Mouse (Mus musculus) forebrain, embryonic 14.5 days (tissue): ENCODE measurements around the gene Taf7l. TPM values are rescaled to one million over a fixed set of nuclear protein-coding genes. Genes with fewer than 3 reads are reported as not detected.

Experiments used
- ATAC-seq: fragments of 200-750 bp; cut with Nextera tagmentation; 2 replicates; pipeline ENCODE4 v1.8.0; 2017; ENCODE audit warnings: mild to moderate bottlenecking, moderate library complexity
- DNase-seq: peaks from one replicate; pipeline ENCODE4 v3.0.0-alpha.2; 2015; ENCODE audit warnings: low spot score
- H3K27ac ChIP-seq: fragments of 300-500 bp; sonication (generic); 2 replicates; pipeline ENCODE4 v1.5.1; 2014; ENCODE audit warnings: low read depth, mild to moderate bottlenecking, control low read depth, low read length, moderate library complexity
- H3K27me3 ChIP-seq: fragments of 300-500 bp; sonication (generic); replicated peaks from 2 replicates; pipeline ENCODE4 v1.6.1; 2014; ENCODE audit warnings: low read length, control low read depth, mixed read lengths; ENCODE audit not compliant: control insufficient read depth, insufficient read depth
- H3K36me3 ChIP-seq: fragments of 300-500 bp; sonication (generic); 2 replicates; pipeline ENCODE4 v1.6.1; 2014; ENCODE audit warnings: low read length, control low read depth; ENCODE audit not compliant: control insufficient read depth, insufficient read depth
- H3K4me1 ChIP-seq: fragments of 300-500 bp; sonication (generic); 2 replicates; pipeline ENCODE4 v1.6.1; 2014; ENCODE audit warnings: antibody characterized with exemption, low read length, control low read depth; ENCODE audit not compliant: control insufficient read depth, insufficient read depth
- H3K4me2 ChIP-seq: fragments of 300-500 bp; sonication (generic); 2 replicates; pipeline ENCODE4 v1.6.1; 2014; ENCODE audit warnings: mild to moderate bottlenecking, control low read depth, low read length
- H3K4me3 ChIP-seq: fragments of 300-500 bp; sonication (generic); 2 replicates; pipeline ENCODE4 v1.5.1; 2014; ENCODE audit warnings: low read depth, low read length, control low read depth
- H3K9ac ChIP-seq: fragments of 300-500 bp; sonication (generic); 2 replicates; pipeline ENCODE4 v1.6.1; 2014; ENCODE audit warnings: mild to moderate bottlenecking, low read length, control low read depth, moderate library complexity
- H3K9me3 ChIP-seq: fragments of 300-500 bp; sonication (generic); replicated peaks from 2 replicates; pipeline ENCODE4 v1.6.1; 2016; ENCODE audit warnings: low read length, control low read depth, mixed read lengths; ENCODE audit not compliant: control insufficient read depth
- WGBS: fragments of 180-500 bp; shearing (Covaris S2); extraction: QIAGEN DNeasy Blood & Tissue Kit; methylation state at CpG from one replicate; pipeline ENCODE4 v1.1.7; 2014; 5-methylcytosine and 5-hydroxymethylcytosine counted together
- polyA plus RNA-seq: library from polyadenylated mRNA; unstranded; fragments of >200 nt; fragmentation: Nextera tagmentation; extraction: Ambion mirVana; gene quantifications from 2 replicates; pipeline ENCODE4 v1.2.1, GENCODE M21; 2014

Taf7l gene
- polyA plus RNA-seq, 1 experiment from 2014 or later = 0.09 TPM

DNA sequence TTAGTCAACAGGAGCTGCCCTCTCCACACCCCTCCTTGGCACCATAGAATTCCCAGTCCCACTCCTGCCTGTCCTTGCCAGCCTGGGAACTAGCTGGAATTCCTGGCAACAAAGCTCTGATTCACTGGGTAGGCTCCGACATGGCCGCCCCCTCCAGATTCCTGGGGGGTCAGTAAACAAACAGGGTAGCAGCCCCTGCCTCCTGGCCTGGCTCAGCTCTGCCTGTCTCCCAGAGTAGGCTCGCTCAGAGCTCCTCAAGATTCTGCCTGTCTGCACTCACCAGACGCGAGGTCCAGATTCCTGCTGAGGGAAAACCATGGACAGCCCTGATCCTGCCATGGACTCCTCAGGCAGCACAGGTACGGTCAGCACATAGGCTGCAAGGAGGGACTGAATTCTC, 49.5 kb downstream of the Taf7l start:
- no peak overlapping the region for H3K27ac ChIP-seq
- H3K27me3 ChIP-seq = no peaks in the 10 kb centered on the region
- H3K9ac ChIP-seq = no peak overlapping the region
- H3K4me1 ChIP-seq = no peaks in the 10 kb centered on the region
- no peaks in the 10 kb centered on the region for H3K9me3 ChIP-seq
- 71% methylated on average over 6 of the region's 6 CpGs for WGBS
- no peaks in the 10 kb centered on the region for H3K36me3 ChIP-seq
- no peak overlapping the region for H3K4me2 ChIP-seq
- no peak for ATAC-seq
- no peak for DNase-seq
- H3K4me3 ChIP-seq = no peak overlapping the region

DNA sequence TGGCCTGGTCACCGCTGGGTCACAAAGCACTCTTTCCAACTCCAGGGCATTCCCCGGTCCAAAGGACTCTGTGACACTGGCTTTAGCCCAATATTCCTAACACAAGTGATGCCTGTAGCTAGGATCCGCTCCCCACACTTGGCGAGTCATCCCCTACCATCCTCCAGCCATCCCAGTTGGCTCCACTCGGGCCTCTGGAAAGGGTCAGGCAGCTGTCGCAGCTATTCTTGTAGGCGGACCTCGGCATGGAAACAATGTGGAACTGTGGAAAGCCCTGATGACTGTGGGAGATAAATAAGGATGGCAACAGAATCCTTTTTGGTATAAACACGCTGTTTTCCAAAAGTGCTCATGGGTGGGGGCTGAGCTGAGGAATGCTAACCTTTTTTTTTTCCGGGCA, 50.5 kb downstream of the Taf7l start:
- Histone ChIP-seq H3K27ac (no peak overlapping the region), H3K4me2 (no peak overlapping the region), H3K4me3 (no peak overlapping the region), H3K9ac (no peak overlapping the region), H3K36me3 (no peaks in the 10 kb centered on the region), H3K27me3 (no peaks in the 10 kb centered on the region), H3K4me1 (no peaks in the 10 kb centered on the region), H3K9me3 (no peaks in the 10 kb centered on the region)
- no peak for DNase-seq
- 87% methylated on average over 10 of the region's 10 CpGs for WGBS
- no peak for ATAC-seq

- H3K9me3 ChIP-seq = no peaks in the 10 kb centered on the region
- H3K4me2 ChIP-seq = no peak overlapping the region
- no peaks in the 10 kb centered on the region for H3K36me3 ChIP-seq
- H3K27ac ChIP-seq = no peak overlapping the region
- no peak for ATAC-seq
- H3K4me1 ChIP-seq = no peaks in the 10 kb centered on the region
- H3K27me3 ChIP-seq = no peaks in the 10 kb centered on the region
- no peak for DNase-seq
- 89% methylated on average over 5 of the region's 5 CpGs for WGBS
- no peak overlapping the region for H3K9ac ChIP-seq
- H3K4me3 ChIP-seq = no peak overlapping the region
Observed at GRCm38 (mm10) chrX:134424263-134424662, 52.0 kb downstream of the Taf7l start.

GRCm38 (mm10) chrX:134420097-134420496, 56.2 kb downstream of the Taf7l start:
- 92% methylated on average over 5 of the region's 5 CpGs for WGBS

DNA sequence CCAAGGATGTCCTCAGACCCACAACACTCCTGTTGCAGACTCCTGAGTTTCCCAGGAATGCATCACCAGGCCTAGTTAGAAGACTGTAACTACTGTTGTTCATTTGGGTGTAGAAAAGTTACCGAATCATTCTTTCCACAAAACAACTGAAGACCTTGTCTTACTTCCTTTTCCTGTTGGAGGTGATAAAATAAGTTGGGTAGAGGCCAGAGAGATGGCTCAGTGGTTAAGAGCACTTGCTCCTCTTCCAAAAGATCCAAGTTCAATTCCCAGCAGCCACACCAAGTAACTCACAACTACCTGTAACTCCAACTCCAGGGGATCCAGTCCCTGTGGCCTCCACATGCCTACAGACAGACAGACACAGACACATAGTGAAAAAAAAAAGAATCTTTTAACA, 64.2 kb downstream of the Taf7l start:
- H3K4me3 ChIP-seq = no peak overlapping the region
- no peaks in the 10 kb centered on the region for H3K36me3 ChIP-seq
- WGBS = 86% methylated on average over 1 of the region's 1 CpGs
- H3K4me2 ChIP-seq = no peak overlapping the region
- H3K9ac ChIP-seq = no peak overlapping the region
- no peak for ATAC-seq
- H3K27me3 ChIP-seq = no peaks in the 10 kb centered on the region
- H3K27ac ChIP-seq = no peak overlapping the region
- H3K9me3 ChIP-seq = no peaks in the 10 kb centered on the region
- no peak for DNase-seq
- H3K4me1 ChIP-seq = no peaks in the 10 kb centered on the region

More at GRCm38 (mm10) chrX:134420097-134420496, 56.2 kb downstream of the Taf7l start:
- Histone ChIP-seq H3K4me2 (no peak overlapping the region), H3K36me3 (no peaks in the 10 kb centered on the region), H3K9me3 (no peaks in the 10 kb centered on the region), H3K27ac (no peak overlapping the region), H3K9ac (no peak overlapping the region), H3K4me3 (no peak overlapping the region), H3K27me3 (no peaks in the 10 kb centered on the region), H3K4me1 (no peaks in the 10 kb centered on the region)
- DNase-seq (no peak), ATAC-seq (no peak)

Other genes with a start within 250 kb of the Taf7l start
- 8.7 and 9.3 TPM in 2 replicates for gene Trmt2b, start 199.5 kb downstream of the Taf7l start, polyA plus RNA-seq
- gene Tmem35a, start 181.3 kb downstream of the Taf7l start, polyA plus RNA-seq = 78.0 and 95.9 TPM in 2 replicates
- 17.4 and 18.9 TPM in 2 replicates for gene Cenpi, start 168.4 kb downstream of the Taf7l start, polyA plus RNA-seq
- 12.8 and 16.6 TPM in 2 replicates for gene Drp2, start 71.9 kb downstream of the Taf7l start, polyA plus RNA-seq
- 53.8 and 55.2 TPM in 2 replicates for gene Timm8a1, start 65.4 kb upstream of the Taf7l start, polyA plus RNA-seq
- 0.28 and 0.31 TPM in 2 replicates for gene Btk, start 107.1 kb upstream of the Taf7l start, polyA plus RNA-seq
- 236 and 310 TPM in 2 replicates for gene Rpl36a, start 109.2 kb upstream of the Taf7l start, polyA plus RNA-seq
- gene Gla, start 124.6 kb upstream of the Taf7l start, polyA plus RNA-seq = 2.3 and 3.0 TPM in 2 replicates
- 108 and 109 TPM in 2 replicates for gene Hnrnph2, start 124.7 kb upstream of the Taf7l start, polyA plus RNA-seq
- gene Armcx4, start 210.0 kb upstream of the Taf7l start, polyA plus RNA-seq = 6.0 and 6.2 TPM in 2 replicates
- gene Armcx1, start 241.5 kb upstream of the Taf7l start, polyA plus RNA-seq = 37.0 and 53.3 TPM in 2 replicates